Mouse (Mus musculus) thymus, adult 2 months (tissue): ENCODE data around the gene Ggact. TPM values are rescaled to one million over a fixed set of nuclear protein-coding genes. Genes with fewer than 3 reads are reported as not detected.

ENCODE experiments used
- DNase-seq: peaks from one replicate; pipeline ENCODE4 v3.0.0; 2021
- H3K27ac ChIP-seq: fragments of 200-500 bp; 2 replicates; pipeline ENCODE4 v1.5.1; 2012; ENCODE audit warnings: low read length, control low read depth; ENCODE audit not compliant: control insufficient read depth, insufficient read depth
- H3K27me3 ChIP-seq: fragments of 200-500 bp; 2 replicates; pipeline ENCODE4 v1.6.1; 2012; ENCODE audit warnings: mild to moderate bottlenecking, low read length, moderate library complexity, mixed read lengths; ENCODE audit not compliant: control insufficient read depth, insufficient read depth
- H3K36me3 ChIP-seq: fragments of 200-500 bp; 2 replicates; pipeline ENCODE4 v1.6.1; 2012; ENCODE audit warnings: mild to moderate bottlenecking, low read length, moderate library complexity; ENCODE audit not compliant: control insufficient read depth, insufficient read depth
- H3K4me1 ChIP-seq: fragments of 200-500 bp; replicated peaks from 2 replicates; pipeline ENCODE4 v1.6.1; 2012; ENCODE audit warnings: low read length; ENCODE audit not compliant: control insufficient read depth, insufficient read depth
- H3K4me3 ChIP-seq: fragments of 200-500 bp; 2 replicates; pipeline ENCODE4 v1.5.1; 2012; ENCODE audit warnings: mild to moderate bottlenecking, low read length, control low read depth, moderate library complexity; ENCODE audit not compliant: control insufficient read depth, insufficient read depth
- CTCF ChIP-seq: fragments of 200-500 bp; IDR thresholded peaks from 2 replicates; pipeline ENCODE4 v1.5.1; 2012; ENCODE audit warnings: mild to moderate bottlenecking, control low read depth, low read length, moderate library complexity, borderline replicate concordance; ENCODE audit not compliant: control insufficient read depth, poor library complexity, insufficient read depth; ENCODE audit errors: extremely low read depth
- POLR2A ChIP-seq: fragments of 200-500 bp; IDR thresholded peaks from 2 replicates; pipeline ENCODE4 v1.6.1; 2012; ENCODE audit warnings: mild to moderate bottlenecking, low read length, control low read depth, moderate library complexity; ENCODE audit not compliant: control insufficient read depth, poor library complexity, insufficient read depth; ENCODE audit errors: extremely low read depth
- WGBS: fragments of 180-500 bp; shearing (Covaris S2); methylation state at CpG from one replicate; pipeline ENCODE4 v1.1.7; 2018; 5-methylcytosine and 5-hydroxymethylcytosine counted together
- polyA plus RNA-seq: library from polyadenylated mRNA; depleted of rRNA; stranded (reverse); fragments of >200 nt; gene quantifications from 2 replicates; pipeline ENCODE4 v1.2.3, GENCODE M21; 2012

Ggact gene
- polyA plus RNA-seq, 1 experiment = 29.4 TPM

DNA sequence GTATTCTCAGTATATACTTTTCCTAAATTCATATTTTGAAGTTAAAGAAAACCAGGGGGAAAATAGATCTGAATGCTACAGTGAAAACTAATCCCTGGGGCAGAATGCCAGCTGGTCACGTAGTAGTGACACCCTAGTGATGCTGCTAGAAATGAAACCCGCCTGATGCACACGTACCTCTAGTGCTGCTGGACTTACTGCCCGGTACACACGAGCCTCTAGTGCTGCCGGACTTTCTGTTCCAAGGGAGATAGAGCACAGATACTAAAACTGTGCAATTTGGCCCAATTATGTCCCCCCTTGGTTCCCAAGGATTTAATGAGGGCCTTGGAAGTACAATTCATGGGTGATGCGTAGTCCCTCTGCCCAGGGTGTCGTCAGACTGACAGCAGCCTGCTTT lies 38.5 kb downstream of the Ggact start:
- H3K27ac ChIP-seq = no peak overlapping the region
- no peaks in the 10 kb centered on the region for H3K4me1 ChIP-seq
- H3K4me3 ChIP-seq = no peak overlapping the region
- no peaks in the 10 kb centered on the region for H3K36me3 ChIP-seq
- DNase-seq = no peak
- WGBS = 96% methylated on average over 8 of the region's 8 CpGs
- no peaks in the 10 kb centered on the region for H3K27me3 ChIP-seq
- TF ChIP-seq CTCF (no peak), POLR2A (no peak)

DNA sequence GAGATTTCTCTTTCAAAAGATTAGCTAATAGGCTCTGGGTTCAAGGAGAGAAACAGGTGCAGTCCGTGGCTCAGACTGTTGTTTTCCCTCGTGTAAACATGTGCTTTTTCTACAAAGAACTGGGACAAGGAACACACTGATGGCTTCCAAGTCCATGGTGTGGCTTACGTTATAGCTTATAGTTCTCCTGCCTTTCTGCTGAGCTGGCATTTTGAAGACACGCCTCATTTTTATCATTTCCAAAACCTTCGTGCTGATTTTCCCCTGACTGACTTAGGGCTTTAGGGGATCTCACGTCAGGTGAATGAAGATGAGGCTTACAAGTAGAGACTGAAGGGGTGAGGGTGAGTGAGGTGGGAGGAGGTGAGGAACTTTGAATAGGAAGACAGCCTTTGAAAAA lies 40.9 kb downstream of the Ggact start:
- WGBS = 93% methylated on average over 6 of the region's 6 CpGs
- no peak for TF ChIP-seq POLR2A
- Histone ChIP-seq H3K4me1 (no peaks in the 10 kb centered on the region), H3K36me3 (no peaks in the 10 kb centered on the region), H3K27me3 (no peaks in the 10 kb centered on the region), H3K27ac (no peak overlapping the region), H3K4me3 (no peak overlapping the region)
- DNase-seq = no peak

- no peak for TF ChIP-seq CTCF
- no peak for TF ChIP-seq POLR2A
- H3K27ac ChIP-seq = no peak overlapping the region
- H3K4me1 ChIP-seq = no peaks in the 10 kb centered on the region
- H3K4me3 ChIP-seq = no peak overlapping the region
- DNase-seq = no peak
- H3K36me3 ChIP-seq = no peaks in the 10 kb centered on the region
- 86% methylated on average over 4 of the region's 4 CpGs for whole genome bisulfite sequencing
- H3K27me3 ChIP-seq = no peaks in the 10 kb centered on the region
Observed at GRCm38 (mm10) chr14:122871841-122872580, 41.5 kb downstream of the Ggact start.

- TF ChIP-seq POLR2A = no peak
- no peak for TF ChIP-seq CTCF
- H3K27me3 ChIP-seq = no peaks in the 10 kb centered on the region
- H3K4me3 ChIP-seq = no peak overlapping the region
- WGBS = 89% methylated on average over 6 of the region's 6 CpGs
- H3K4me1 ChIP-seq = no peaks in the 10 kb centered on the region
- no peaks in the 10 kb centered on the region for H3K36me3 ChIP-seq
- no peak overlapping the region for H3K27ac ChIP-seq
- no peak for DNase-seq
Observed at GRCm38 (mm10) chr14:122869831-122870230, 43.7 kb downstream of the Ggact start.

DNA sequence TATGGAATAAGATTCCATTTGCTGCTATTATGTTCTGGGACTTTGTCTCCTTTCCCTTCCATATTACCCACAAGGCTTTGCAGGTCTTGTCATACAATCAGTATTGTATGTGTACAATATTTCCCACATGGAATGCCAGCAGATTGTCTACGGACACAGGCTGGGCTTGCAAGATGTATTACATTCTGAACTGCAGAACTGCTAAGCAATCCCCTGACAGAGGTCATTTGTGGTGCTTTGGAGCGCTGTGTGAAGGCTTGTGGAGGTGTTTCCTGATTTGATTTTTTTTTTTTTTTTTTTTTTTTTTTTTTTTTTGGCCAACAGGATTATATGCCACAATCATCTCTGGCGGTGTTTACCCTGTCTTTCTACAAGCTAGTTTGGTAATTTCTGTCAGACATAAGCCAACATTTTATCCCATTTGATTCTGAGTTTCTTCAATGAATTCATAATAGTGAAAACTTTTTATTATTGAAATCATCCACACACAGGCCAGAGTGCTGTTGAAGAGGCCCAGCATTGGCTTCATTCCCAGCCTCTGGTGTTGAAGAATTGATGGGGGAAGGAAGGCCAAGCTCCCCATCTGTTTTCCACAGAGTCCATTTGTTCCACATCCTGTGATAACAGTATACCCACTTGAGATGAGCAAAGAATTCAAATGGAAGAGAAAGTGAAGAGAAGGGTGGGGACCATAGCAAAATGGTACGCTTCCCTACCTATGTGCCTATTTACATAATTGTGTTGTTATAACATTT lies 45.8 kb downstream of the Ggact start:
- TF ChIP-seq CTCF (no peak), POLR2A (no peak)
- H3K27ac ChIP-seq = no peak overlapping the region
- H3K4me1 ChIP-seq = no peaks in the 10 kb centered on the region
- no peak for DNase-seq
- no peaks in the 10 kb centered on the region for H3K36me3 ChIP-seq
- H3K4me3 ChIP-seq = no peak overlapping the region
- 96% methylated on average over 4 of the region's 4 CpGs for WGBS
- H3K27me3 ChIP-seq = no peaks in the 10 kb centered on the region

GRCm38 (mm10) chr14:122865462-122866129 lies 48.0 kb downstream of the Ggact start:
- Histone ChIP-seq H3K27ac (no peak overlapping the region), H3K4me3 (no peak overlapping the region), H3K4me1 (no peaks in the 10 kb centered on the region), H3K36me3 (no peaks in the 10 kb centered on the region), H3K27me3 (no peaks in the 10 kb centered on the region)
- no peak for TF ChIP-seq POLR2A
- no peak for TF ChIP-seq CTCF
- no peak for DNase-seq
- WGBS = 93% methylated on average over 4 of the region's 4 CpGs
